Mouse (Mus musculus) C2C12 (cell line): ENCODE measurements around the gene Rita1.

ENCODE experiments used
- CTCF ChIP-seq: IDR thresholded peaks from one replicate; pipeline ENCODE4 v1.5.1; 2011; ENCODE audit not compliant: control insufficient read depth, insufficient read depth, insufficient read length
- MAX ChIP-seq: IDR thresholded peaks from one replicate; pipeline ENCODE4 v1.6.1; 2011; ENCODE audit warnings: mild to moderate bottlenecking, control low read depth
- MYOG ChIP-seq: IDR thresholded peaks from one replicate; pipeline ENCODE4 v1.6.1; 2011; ENCODE audit not compliant: control insufficient read depth, insufficient read length; ENCODE audit errors: extremely low read depth
- USF1 ChIP-seq: IDR thresholded peaks from one replicate; pipeline ENCODE4 v1.6.1; 2011; ENCODE audit warnings: low read depth, mild to moderate bottlenecking, control low read depth, moderate library complexity

DNA sequence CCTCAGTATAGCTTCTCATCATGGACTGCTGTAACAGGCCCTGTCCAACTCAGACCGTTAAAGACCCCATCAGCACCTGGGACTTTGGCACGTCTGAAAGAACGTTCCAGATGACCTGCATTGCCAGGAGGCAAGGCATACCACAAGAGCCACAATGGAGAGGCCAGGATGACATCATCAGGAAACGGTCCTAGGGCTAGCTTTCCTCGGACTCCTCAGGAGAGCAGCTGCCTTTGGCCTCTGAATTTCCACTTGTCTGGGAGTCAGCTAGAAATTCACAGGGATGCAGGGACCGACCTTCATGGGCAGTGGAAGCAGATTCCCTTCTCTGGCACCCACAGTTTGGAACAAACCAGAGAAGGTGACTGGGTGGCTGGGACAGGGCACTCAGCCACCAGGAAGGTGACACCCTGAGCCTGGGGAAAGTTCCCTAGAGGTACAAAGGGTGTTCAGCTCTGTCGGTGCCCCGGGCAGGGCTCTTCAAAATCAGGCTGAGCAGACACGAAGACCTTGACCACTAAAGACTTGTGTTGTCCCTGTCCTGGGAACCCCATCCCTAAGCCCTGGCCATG is 45.6 kb downstream of the Rita1 start:
- TF ChIP-seq MYOG (no peak), CTCF (no peak), USF1 (no peak), MAX (no peak)
